Mouse (Mus musculus) intestine, postnatal 0 days (tissue): ENCODE data around the gene Htr1f. TPM values are rescaled to one million over a fixed set of nuclear protein-coding genes. Genes with fewer than 3 reads are reported as not detected.

Source experiments
- ATAC-seq: fragments of 200-750 bp; cut with Nextera tagmentation; 2 replicates; pipeline ENCODE4 v1.8.0; 2017; ENCODE audit warnings: mild to moderate bottlenecking, moderate TSS enrichment, moderate library complexity
- H3K27ac ChIP-seq: fragments of 300-500 bp; sonication (generic); 2 replicates; pipeline ENCODE4 v1.5.1; 2014; ENCODE audit warnings: mild to moderate bottlenecking, low read depth, low read length, moderate library complexity
- H3K27me3 ChIP-seq: fragments of 300-500 bp; sonication (generic); replicated peaks from 2 replicates; pipeline ENCODE4 v1.6.1; 2014; ENCODE audit warnings: low read length, mixed read lengths; ENCODE audit not compliant: control insufficient read depth, insufficient read depth
- H3K36me3 ChIP-seq: fragments of 300-500 bp; sonication (generic); 2 replicates; pipeline ENCODE4 v1.6.1; 2014; ENCODE audit warnings: mild to moderate bottlenecking, moderate library complexity; ENCODE audit not compliant: control insufficient read depth, insufficient read depth
- H3K4me1 ChIP-seq: fragments of 300-500 bp; sonication (generic); replicated peaks from 2 replicates; pipeline ENCODE4 v1.6.1; 2014; ENCODE audit warnings: antibody characterized with exemption, low read length, mixed read lengths; ENCODE audit not compliant: control insufficient read depth, insufficient read depth
- H3K4me2 ChIP-seq: fragments of 300-500 bp; sonication (generic); replicated peaks from 2 replicates; pipeline ENCODE4 v1.6.1; 2014; ENCODE audit warnings: low read depth, mild to moderate bottlenecking, moderate library complexity
- H3K4me3 ChIP-seq: fragments of 300-500 bp; sonication (generic); 2 replicates; pipeline ENCODE4 v1.5.1; 2014; ENCODE audit warnings: low read depth, low read length
- H3K9ac ChIP-seq: fragments of 300-500 bp; sonication (generic); 2 replicates; pipeline ENCODE4 v1.6.1; 2014; ENCODE audit warnings: mild to moderate bottlenecking, low read depth, low read length
- H3K9me3 ChIP-seq: fragments of 300-500 bp; sonication (generic); 2 replicates; pipeline ENCODE4 v1.6.1; 2016; ENCODE audit warnings: mixed run types; ENCODE audit not compliant: control insufficient read depth
- CTCF ChIP-seq: sonication (generic); IDR thresholded peaks from 2 replicates; pipeline ENCODE4 v1.5.1; 2016; ENCODE audit warnings: low read depth, mild to moderate bottlenecking, control low read depth, antibody characterized with exemption, moderate library complexity
- WGBS: fragments of 180-500 bp; shearing (Covaris S2); extraction: QIAGEN DNeasy Blood & Tissue Kit; methylation state at CpG from one replicate; pipeline ENCODE4 v1.1.7; 2014; 5-methylcytosine and 5-hydroxymethylcytosine counted together
- polyA plus RNA-seq: library from polyadenylated mRNA; unstranded; fragments of >200 nt; fragmentation: Nextera tagmentation; extraction: Ambion mirVana; gene quantifications from 2 replicates; pipeline ENCODE4 v1.2.1, GENCODE M21; 2015

Gene Htr1f
- polyA plus RNA-seq, 1 experiment from 2014 or later: not detected

DNA sequence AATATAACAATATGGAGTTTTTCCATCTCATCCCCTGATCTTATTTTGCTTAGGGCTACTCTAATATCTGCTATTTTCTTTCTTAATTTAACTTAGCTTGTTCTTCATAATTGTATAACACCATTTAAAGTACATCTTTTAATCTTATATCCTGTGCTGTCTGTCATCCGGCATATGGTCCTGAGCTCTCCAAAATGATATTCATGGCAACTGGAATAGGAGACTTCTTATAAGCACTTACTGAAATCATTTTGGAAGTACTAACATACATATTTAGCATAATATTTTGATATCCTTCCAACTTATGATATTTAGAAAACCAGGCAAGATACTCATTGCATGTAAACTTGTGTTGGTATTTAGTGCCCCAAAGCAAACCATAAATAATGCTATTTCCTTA is 86.9 kb downstream of the Htr1f start:
- TF ChIP-seq CTCF: no peak
- 84% methylated on average over 1 of the region's 1 CpGs for WGBS
- no peaks in the 10 kb centered on the region for H3K27me3 ChIP-seq
- H3K4me1 ChIP-seq: no peaks in the 10 kb centered on the region
- H3K27ac ChIP-seq: no peak overlapping the region
- H3K9me3 ChIP-seq: no peaks in the 10 kb centered on the region
- H3K9ac ChIP-seq: no peak overlapping the region
- no peak for ATAC-seq
- H3K4me2 ChIP-seq: no peak overlapping the region
- no peak overlapping the region for H3K4me3 ChIP-seq
- no peaks in the 10 kb centered on the region for H3K36me3 ChIP-seq

DNA sequence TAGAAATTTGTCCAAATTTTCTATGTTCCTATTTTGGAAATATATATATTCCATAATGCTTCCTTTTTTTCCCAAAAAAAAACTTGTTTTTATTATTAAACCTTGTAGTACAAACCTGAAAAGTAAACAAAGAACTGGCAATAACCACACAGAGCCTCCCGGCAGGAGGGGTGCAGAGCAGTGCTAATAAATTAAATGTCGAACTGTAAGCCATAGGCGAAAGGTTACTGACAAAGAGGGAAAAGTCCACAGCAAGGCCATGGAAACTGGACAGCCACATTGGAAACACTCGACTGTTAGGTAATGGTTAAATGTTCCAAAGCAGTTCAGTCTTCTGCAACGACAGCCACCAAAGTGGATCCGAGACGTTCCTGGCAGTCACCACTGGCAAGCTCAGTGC is 87.5 kb downstream of the Htr1f start:
- Histone ChIP-seq H3K9me3 (no peaks in the 10 kb centered on the region), H3K4me3 (no peak overlapping the region), H3K4me2 (no peak overlapping the region), H3K27ac (no peak overlapping the region), H3K4me1 (no peaks in the 10 kb centered on the region), H3K9ac (no peak overlapping the region), H3K36me3 (no peaks in the 10 kb centered on the region), H3K27me3 (no peaks in the 10 kb centered on the region)
- 48% methylated on average over 7 of the region's 7 CpGs for WGBS
- no peak for ATAC-seq
- no peak for TF ChIP-seq CTCF

DNA sequence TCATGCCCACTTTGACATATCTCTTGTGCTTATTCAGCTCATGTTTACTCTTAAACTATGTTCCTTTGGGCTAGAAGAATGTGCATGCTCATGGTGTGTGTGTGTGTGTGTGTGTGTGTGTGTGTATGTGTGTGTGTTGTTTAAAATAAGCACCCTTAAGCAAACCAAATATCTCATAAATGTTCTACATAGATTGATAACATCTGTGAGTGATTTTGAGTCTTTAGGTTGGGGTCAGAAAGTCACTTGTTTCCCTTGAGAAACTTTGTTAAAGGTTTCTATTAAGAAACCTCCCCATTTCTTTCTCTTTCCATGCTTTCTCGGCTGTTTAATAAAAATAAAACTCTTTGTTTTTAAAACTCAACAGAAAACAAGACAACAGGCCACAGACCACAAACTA is 88.1 kb downstream of the Htr1f start:
- H3K27ac ChIP-seq: no peak overlapping the region
- ATAC-seq: no peak
- no peak for TF ChIP-seq CTCF
- H3K9ac ChIP-seq: no peak overlapping the region
- H3K4me2 ChIP-seq: no peak overlapping the region
- no peaks in the 10 kb centered on the region for H3K27me3 ChIP-seq
- H3K4me3 ChIP-seq: no peak overlapping the region
- 62% methylated on average over 1 of the region's 1 CpGs for WGBS
- no peaks in the 10 kb centered on the region for H3K36me3 ChIP-seq
- no peaks in the 10 kb centered on the region for H3K9me3 ChIP-seq
- H3K4me1 ChIP-seq: no peaks in the 10 kb centered on the region

DNA sequence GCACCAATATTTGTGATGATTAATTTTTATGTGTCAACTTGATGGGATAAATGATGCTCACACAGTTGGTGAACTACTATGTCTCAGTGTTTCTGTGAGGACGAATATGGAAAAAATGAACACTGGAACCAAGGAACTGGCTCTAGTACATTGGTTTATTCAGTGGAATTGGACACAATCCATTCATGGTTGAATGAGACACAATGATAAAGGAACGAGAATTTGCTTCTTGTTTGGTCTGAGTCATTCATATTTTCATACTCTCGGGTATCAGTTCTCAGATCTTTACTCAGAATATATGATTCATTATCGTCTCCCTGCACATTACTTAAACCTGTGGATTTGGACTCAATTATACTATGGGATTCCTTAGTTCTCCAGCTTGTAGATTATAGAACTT is 90.4 kb downstream of the Htr1f start:
- no peak overlapping the region for H3K4me3 ChIP-seq
- ATAC-seq: no peak
- no peaks in the 10 kb centered on the region for H3K9me3 ChIP-seq
- 77% methylated on average over 4 of the region's 4 CpGs for WGBS
- no peaks in the 10 kb centered on the region for H3K27me3 ChIP-seq
- no peaks in the 10 kb centered on the region for H3K4me1 ChIP-seq
- H3K4me2 ChIP-seq: no peak overlapping the region
- no peak overlapping the region for H3K27ac ChIP-seq
- no peak for TF ChIP-seq CTCF
- H3K9ac ChIP-seq: no peak overlapping the region
- no peaks in the 10 kb centered on the region for H3K36me3 ChIP-seq

DNA sequence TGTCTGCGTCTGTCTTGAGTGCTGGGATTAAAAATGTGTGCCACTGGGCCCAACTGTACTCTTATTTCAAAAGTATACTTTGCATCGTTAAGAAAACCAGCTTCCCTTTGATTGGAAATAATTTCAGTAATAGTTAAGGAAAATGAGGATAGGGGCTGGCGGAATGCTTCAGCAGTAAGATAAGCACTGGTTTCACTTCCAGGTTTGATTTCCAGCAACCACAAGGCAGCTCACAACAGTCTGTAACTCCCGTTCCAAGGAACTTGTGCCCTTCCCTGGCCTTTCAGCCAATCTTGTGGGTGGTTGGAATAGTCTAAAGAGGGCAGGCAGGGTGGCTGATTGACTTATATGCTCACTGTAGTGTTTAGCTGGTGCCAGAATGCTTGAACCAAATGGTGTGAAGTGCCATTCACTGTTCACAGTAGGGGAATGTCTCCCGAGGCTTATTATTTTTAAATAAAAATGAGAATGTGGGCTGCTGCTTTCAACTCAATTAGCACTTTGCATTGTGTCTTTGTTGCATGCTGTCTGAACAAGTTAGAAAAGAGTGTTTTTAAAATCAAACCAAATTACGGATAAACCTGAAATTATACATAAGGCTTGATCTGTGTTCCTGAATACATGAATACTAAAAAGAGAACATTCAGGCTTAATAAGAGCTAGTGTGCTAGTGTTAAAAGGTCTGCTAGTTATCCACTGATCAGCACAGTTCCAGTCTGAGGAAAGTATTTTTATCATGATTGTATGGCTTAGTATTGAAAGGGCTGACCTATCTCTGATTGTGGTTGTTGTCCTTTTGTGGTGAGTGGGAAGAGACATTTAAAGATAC is 103.4 kb downstream of the Htr1f start:
- ATAC-seq: no peak
- 77% methylated on average over 6 of the region's 6 CpGs for WGBS
- Histone ChIP-seq H3K9me3 (no peaks in the 10 kb centered on the region; the same call in 1 of the 2 replicates), H3K36me3 (no peaks in the 10 kb centered on the region), H3K9ac (no peak overlapping the region), H3K4me1 (no peaks in the 10 kb centered on the region), H3K27me3 (no peaks in the 10 kb centered on the region), H3K4me2 (no peak overlapping the region), H3K4me3 (no peak overlapping the region), H3K27ac (no peak overlapping the region)
- TF ChIP-seq CTCF: no peak

DNA sequence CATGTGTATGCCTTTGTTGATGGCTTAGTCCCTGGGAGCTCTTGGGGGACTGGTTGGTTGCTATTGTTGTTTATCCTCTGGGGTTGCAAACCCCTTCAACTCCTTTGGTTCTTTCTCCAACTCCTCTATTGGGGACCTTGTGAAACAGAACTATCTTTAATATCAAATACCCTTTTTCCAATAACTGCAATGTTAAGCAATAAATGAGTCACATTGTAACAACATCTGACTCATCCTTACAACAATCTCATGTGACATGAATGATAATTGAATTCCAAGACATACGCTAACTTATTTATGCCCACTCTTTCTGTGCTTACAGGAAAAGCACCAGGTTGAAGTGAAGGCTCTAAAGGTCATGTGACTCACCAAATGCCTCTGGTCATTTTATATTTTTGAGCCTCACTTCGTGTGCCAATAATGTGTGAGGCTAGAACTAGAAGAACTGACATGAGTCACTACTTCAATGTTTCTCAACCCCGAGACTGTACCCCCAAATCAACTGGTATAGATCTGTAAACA is 116.3 kb downstream of the Htr1f start:
- Histone ChIP-seq H3K9ac (no peak overlapping the region), H3K4me2 (no peak overlapping the region), H3K27ac (no peak overlapping the region), H3K9me3 (no peaks in the 10 kb centered on the region), H3K4me3 (no peak overlapping the region), H3K27me3 (no peaks in the 10 kb centered on the region), H3K4me1 (no peaks in the 10 kb centered on the region), H3K36me3 (no peaks in the 10 kb centered on the region)
- TF ChIP-seq CTCF: no peak
- WGBS: 66% methylated on average over 3 of the region's 3 CpGs
- no peak for ATAC-seq
